Comparison of ENCODE assay signal across 30 mouse cellular contexts in the genomic region with DNA sequence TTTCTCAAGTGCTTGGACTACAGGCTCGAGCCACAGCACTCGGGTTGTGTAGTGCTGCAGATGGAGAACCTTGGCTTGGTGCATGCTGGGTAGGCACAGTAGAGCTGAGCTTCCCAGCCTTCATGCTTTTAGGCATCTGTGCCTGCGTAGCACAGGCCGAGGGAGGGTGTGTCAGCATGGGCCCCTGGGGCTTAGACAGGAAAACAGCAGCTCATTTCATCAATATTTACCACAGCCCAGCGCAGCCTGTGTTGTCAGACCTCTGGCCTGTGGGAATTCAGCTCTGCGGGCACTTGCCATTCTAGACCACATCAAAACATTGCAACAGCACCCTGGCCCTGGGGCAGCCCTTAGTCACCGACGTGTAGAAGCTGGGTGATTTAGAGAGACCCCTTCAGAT. TPM values are rescaled to one million over a fixed set of nuclear protein-coding genes. Genes with fewer than 3 reads are reported as not detected.
A peak's percentile ranks its signal among the peaks of the same experiment; 100 is the strongest.
DNase-seq lines count a peak whose midpoint lies in the region; ATAC-seq and TF ChIP-seq lines count a peak whose summit lies in the region.
"Had no signal": no experiment of that assay in that cellular context is flagged by ENCODE, and none has a peak within 500 bp of the region (broad histone marks: within the 10 kb centered on the region; RNA-seq: fewer than 3 reads in every experiment).

No protein-coding gene starts in this region.

- intact Hi-C loops in left cerebral cortex, adult 2 months (cut with DNase I), result no loop called here

- 0 out of 2 replicates have a peak, but pooled peaks have one; percentile 27 for ATAC-seq in liver, embryonic 12.5 days
- ATAC-seq: inflammation-experienced regulatory T-cells, adult 6 months had no signal

- DNase-seq in liver, result no peak
- peak; percentile 30 for DNase-seq in 3T3-L1 (ENCODE audit: low read depth, low spot score)
- DNase-seq in adipocyte (ENCODE audit: low spot score), result peak; percentile 18
- DNase-seq in lung, postnatal 36 days, result peak; percentile 32
- no peak for DNase-seq in cerebellum, postnatal 10 days
- no peak for DNase-seq in left cerebral cortex, adult 2 months (ENCODE audit: extremely low spot score in 1 of 2, low spot score in 2 of 2)
- DNase-seq: cerebellum, adult 11 months; cerebellum, adult 9-11 months; gastrocnemius, postnatal 25 days; heart, postnatal 4 days; kidney, adult 18-20 months; thymus, postnatal 25 days had no signal

- H3K9me3 ChIP-seq in liver, embryonic 12.5 days (replicated peaks), result no peaks in the 10 kb centered on the region
- H3K9me3 ChIP-seq: embryonic facial prominence, embryonic 12.5 days; forebrain, embryonic 12.5 days; heart, embryonic 15.5 days; limb, embryonic 10.5 days; midbrain, embryonic 10.5 days; neural tube, embryonic 15.5 days; stomach, embryonic 15.5 days had no signal

- H3K36me3 ChIP-seq in liver, embryonic 12.5 days, result no peaks in the 10 kb centered on the region
- H3K36me3 ChIP-seq: embryonic facial prominence, embryonic 12.5 days; forebrain, embryonic 12.5 days; heart, embryonic 15.5 days; limb, embryonic 10.5 days; midbrain, embryonic 10.5 days; neural tube, embryonic 15.5 days; stomach, embryonic 15.5 days had no signal

- no peak overlapping the region for H3K9ac ChIP-seq in liver, embryonic 12.5 days
- H3K9ac ChIP-seq: embryonic facial prominence, embryonic 12.5 days; forebrain, embryonic 12.5 days; heart, embryonic 15.5 days; hindbrain, embryonic 14.5 days; neural tube, embryonic 15.5 days; stomach, embryonic 15.5 days had no signal

- TF ChIP-seq CTCF in left cerebral cortex, adult 2 months (IDR thresholded peaks at IDR 0.05), result no peak

- 65% methylated on average over 8 of the region's 8 CpGs for WGBS in liver, embryonic 12.5 days (ENCODE audit: insufficient replicate concordance)

- peaks cover 10% of the 10 kb centered on the region for H3K4me1 ChIP-seq in liver, embryonic 12.5 days
- H3K4me1 ChIP-seq: stomach, embryonic 15.5 days had no signal

- H3K27ac ChIP-seq in liver, embryonic 12.5 days, result no peak overlapping the region
- no peak overlapping the region for H3K27ac ChIP-seq in left cerebral cortex, adult 2 months
- H3K27ac ChIP-seq: embryonic facial prominence, embryonic 12.5 days; forebrain, embryonic 12.5 days; heart, embryonic 15.5 days; hindbrain, embryonic 14.5 days; kidney, postnatal 0 days; limb, embryonic 10.5 days; macrophage; midbrain, embryonic 10.5 days; neural tube, embryonic 15.5 days; stomach, embryonic 15.5 days had no signal

- H3K4me3 ChIP-seq in liver, embryonic 12.5 days, result no peak overlapping the region
- no peak overlapping the region for H3K4me3 ChIP-seq in left cerebral cortex, adult 2 months
- H3K4me3 ChIP-seq: embryonic facial prominence, embryonic 12.5 days; forebrain, embryonic 12.5 days; heart, embryonic 15.5 days; limb, embryonic 10.5 days; midbrain, embryonic 10.5 days; neural tube, embryonic 15.5 days; stomach, embryonic 15.5 days had no signal

- peaks cover 36% of the 10 kb centered on the region for H3K27me3 ChIP-seq in liver, embryonic 12.5 days (replicated peaks)

- no peak overlapping the region for H3K4me2 ChIP-seq in liver, embryonic 12.5 days
- H3K4me2 ChIP-seq: embryonic facial prominence, embryonic 12.5 days; forebrain, embryonic 12.5 days; heart, embryonic 15.5 days; hindbrain, embryonic 14.5 days; neural tube, embryonic 15.5 days; stomach, embryonic 15.5 days had no signal

RNA-seq across cellular contexts. Expression of gene Fibcd1, which starts 10.2 kb away (rescaled TPM):
- polyA plus RNA-seq in liver, embryonic 12.5 days (2016; fragmentation: Nextera tagmentation; extraction: Ambion mirVana), result not detected in 2 replicates
- 10 to 100 TPM in 1 of 2 experiments, 1 to 10 TPM in 1; 7.9 to 11.4 TPM for total RNA-seq in left cerebral cortex, adult 2 months (2021)
- total RNA-seq: gastrocnemius, postnatal 25 days; heart, postnatal 4 days; liver, adult 2 months had no signal
- polyA plus RNA-seq: heart, embryonic 15.5 days; liver, adult 2 months; macrophage had no signal

RNA-seq across cellular contexts. Expression of gene Lamc3, which starts 31.1 kb away (rescaled TPM):
- polyA plus RNA-seq in liver, embryonic 12.5 days (2016; fragmentation: Nextera tagmentation; extraction: Ambion mirVana), result 0.11 and 0.18 TPM in 2 replicates
- 1 to 10 TPM; 6.9 to 8.8 TPM for total RNA-seq in left cerebral cortex, adult 2 months (2021)
- polyA plus RNA-seq: inflammation-experienced regulatory T-cells, adult 6 months; macrophage had no signal

RNA-seq across cellular contexts. Expression of gene Qrfp, which starts 45.6 kb away (rescaled TPM):
- 0.04 and 0.06 TPM in 2 replicates for polyA plus RNA-seq in liver, embryonic 12.5 days (2016; fragmentation: Nextera tagmentation; extraction: Ambion mirVana)
- not detected for total RNA-seq in left cerebral cortex, adult 2 months (2021)
- total RNA-seq: adrenal gland, postnatal 36 days; gastrocnemius, postnatal 25 days; heart, postnatal 4 days; layer of hippocampus, postnatal 10 days; liver, adult 2 months; midbrain, postnatal 0 days had no signal
- polyA plus RNA-seq: cortical plate, adult 2 months; forebrain, embryonic 12.5 days; hindbrain, embryonic 14.5 days; large intestine, adult 2 months; liver, adult 2 months; macrophage; neural tube, embryonic 15.5 days had no signal

Comparison
In these comparisons a context has a peak if more than half of its experiments do, and no peak if none do; other contexts are left out.
1. DNase-seq: peak in 3T3-L1 (single experiment), adipocyte (single experiment) and lung, postnatal 36 days (single experiment); none in liver (single experiment), cerebellum, postnatal 10 days (0 of 2) and left cerebral cortex, adult 2 months (0 of 2).